Mouse (Mus musculus): Measurements from ENCODE around the gene Supt6. TPM values are rescaled to one million over a fixed set of nuclear protein-coding genes. Genes with fewer than 3 reads are reported as not detected.

Supt6 gene
- polyA plus RNA-seq, 1 experiment from 2014 or later, result 26.1 TPM

Small RNA genes lying within 50 kb of the gene (microRNA-seq; reads per million reads assigned to microRNA genes)
- gene Mir7653, result not detected

Other genes starting within 250 kb of the Supt6 start
- 15.3 and 15.8 TPM in 2 replicates for gene Dhrs13, start 213.7 kb downstream of the Supt6 start, polyA plus RNA-seq (2016; fragmentation: Nextera tagmentation; extraction: Ambion mirVana)
- 71.7 and 73.4 TPM in 2 replicates for gene Flot2, start 208.1 kb downstream of the Supt6 start, polyA plus RNA-seq (2016; fragmentation: Nextera tagmentation; extraction: Ambion mirVana)
- gene Eral1, start 165.6 kb downstream of the Supt6 start, polyA plus RNA-seq (2016; fragmentation: Nextera tagmentation; extraction: Ambion mirVana), result 22.6 and 23.7 TPM in 2 replicates
- 22.6 and 23.3 TPM in 2 replicates for gene Fam222b, start 151.3 kb downstream of the Supt6 start, polyA plus RNA-seq (2016; fragmentation: Nextera tagmentation; extraction: Ambion mirVana)
- gene Traf4, start 80.4 kb downstream of the Supt6 start, polyA plus RNA-seq (2016; fragmentation: Nextera tagmentation; extraction: Ambion mirVana), result 51.8 and 52.5 TPM in 2 replicates
- gene Nek8, start 69.3 kb downstream of the Supt6 start, polyA plus RNA-seq (2016; fragmentation: Nextera tagmentation; extraction: Ambion mirVana), result 12.1 and 16.5 TPM in 2 replicates
- 11.7 and 14.2 TPM in 2 replicates for gene Tlcd1, start 69.3 kb downstream of the Supt6 start, polyA plus RNA-seq (2016; fragmentation: Nextera tagmentation; extraction: Ambion mirVana)
- gene Rpl23a, start 62.4 kb downstream of the Supt6 start, polyA plus RNA-seq (2016; fragmentation: Nextera tagmentation; extraction: Ambion mirVana), result 847 and 859 TPM in 2 replicates
- gene Rab34, start 57.6 kb downstream of the Supt6 start, polyA plus RNA-seq (2016; fragmentation: Nextera tagmentation; extraction: Ambion mirVana), result 53.3 and 54.6 TPM in 2 replicates
- 3.1 and 3.2 TPM in 2 replicates for gene Proca1, start 52.6 kb downstream of the Supt6 start, polyA plus RNA-seq (2016; fragmentation: Nextera tagmentation; extraction: Ambion mirVana)
- 47.5 and 50.1 TPM in 2 replicates for gene Sdf2, start 241 bp downstream of the Supt6 start, polyA plus RNA-seq (2016; fragmentation: Nextera tagmentation; extraction: Ambion mirVana)
- 83.1 and 91.0 TPM in 2 replicates for gene 2610507B11Rik, start 15.8 kb upstream of the Supt6 start, polyA plus RNA-seq (2016; fragmentation: Nextera tagmentation; extraction: Ambion mirVana)
- gene BC030499, start 44.9 kb upstream of the Supt6 start, polyA plus RNA-seq (2016; fragmentation: Nextera tagmentation; extraction: Ambion mirVana), result 0.54 TPM in 1 of 2 replicates, not detected in the other
- gene Spag5, start 55.5 kb upstream of the Supt6 start, polyA plus RNA-seq (2016; fragmentation: Nextera tagmentation; extraction: Ambion mirVana), result 27.2 and 34.0 TPM in 2 replicates
- 10.0 and 12.6 TPM in 2 replicates for gene Aldoc, start 77.0 kb upstream of the Supt6 start, polyA plus RNA-seq (2016; fragmentation: Nextera tagmentation; extraction: Ambion mirVana)
- gene Pigs, start 82.4 kb upstream of the Supt6 start, polyA plus RNA-seq (2016; fragmentation: Nextera tagmentation; extraction: Ambion mirVana), result 71.4 and 75.6 TPM in 2 replicates
- 45.6 and 47.7 TPM in 2 replicates for gene Unc119, start 97.5 kb upstream of the Supt6 start, polyA plus RNA-seq (2016; fragmentation: Nextera tagmentation; extraction: Ambion mirVana)
- gene Foxn1, start 140.6 kb upstream of the Supt6 start, polyA plus RNA-seq (2016; fragmentation: Nextera tagmentation; extraction: Ambion mirVana), result not detected in 2 replicates
- gene Slc13a2, start 176.2 kb upstream of the Supt6 start, polyA plus RNA-seq (2016; fragmentation: Nextera tagmentation; extraction: Ambion mirVana), result not detected in 2 replicates
- 6.0 and 7.3 TPM in 2 replicates for gene Slc46a1, start 219.7 kb upstream of the Supt6 start, polyA plus RNA-seq (2016; fragmentation: Nextera tagmentation; extraction: Ambion mirVana)